Mouse (Mus musculus) large intestine, adult 2 months (tissue): ENCODE measurements around the gene Sfrp4. TPM values are rescaled to one million over a fixed set of nuclear protein-coding genes. Genes with fewer than 3 reads are reported as not detected.

Experiments
- DNase-seq: peaks from one replicate; pipeline ENCODE4 v3.0.0-alpha.2; 2012; ENCODE audit warnings: low read depth, low spot score
- WGBS: fragments of 180-500 bp; shearing (Covaris S2); methylation state at CpG from one replicate; pipeline ENCODE4 v1.1.7; 2018; 5-methylcytosine and 5-hydroxymethylcytosine counted together
- polyA plus RNA-seq: library from polyadenylated mRNA; depleted of rRNA; stranded (reverse); fragments of >200 nt; gene quantifications from 2 replicates; pipeline ENCODE4 v1.2.3, GENCODE M21; 2012; rRNA removed

The Sfrp4 gene
- polyA plus RNA-seq, 1 experiment = 0.52 TPM

DNA sequence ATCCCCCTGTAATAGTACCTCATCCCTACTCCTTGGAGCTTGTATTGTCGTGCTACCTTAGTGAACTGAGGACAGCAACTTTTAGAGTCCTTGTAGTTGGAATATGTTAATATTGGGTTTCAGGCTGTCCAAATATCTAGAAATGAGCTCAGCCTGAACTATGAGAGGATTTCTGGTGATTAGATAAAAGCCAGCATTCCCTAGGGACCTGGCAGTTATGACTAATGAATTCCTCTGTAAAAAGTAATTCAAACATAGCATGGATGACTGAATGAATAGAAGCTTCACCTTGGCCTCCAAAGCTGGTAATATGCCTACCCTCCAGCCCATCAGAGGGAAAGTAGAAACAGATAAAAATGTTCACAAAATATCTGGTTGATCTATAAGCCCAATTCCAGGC lies 3.6 kb downstream of the Sfrp4 start:
- DNase-seq = no peak
- WGBS = 76% methylated on average over 1 of the region's 1 CpGs

DNA sequence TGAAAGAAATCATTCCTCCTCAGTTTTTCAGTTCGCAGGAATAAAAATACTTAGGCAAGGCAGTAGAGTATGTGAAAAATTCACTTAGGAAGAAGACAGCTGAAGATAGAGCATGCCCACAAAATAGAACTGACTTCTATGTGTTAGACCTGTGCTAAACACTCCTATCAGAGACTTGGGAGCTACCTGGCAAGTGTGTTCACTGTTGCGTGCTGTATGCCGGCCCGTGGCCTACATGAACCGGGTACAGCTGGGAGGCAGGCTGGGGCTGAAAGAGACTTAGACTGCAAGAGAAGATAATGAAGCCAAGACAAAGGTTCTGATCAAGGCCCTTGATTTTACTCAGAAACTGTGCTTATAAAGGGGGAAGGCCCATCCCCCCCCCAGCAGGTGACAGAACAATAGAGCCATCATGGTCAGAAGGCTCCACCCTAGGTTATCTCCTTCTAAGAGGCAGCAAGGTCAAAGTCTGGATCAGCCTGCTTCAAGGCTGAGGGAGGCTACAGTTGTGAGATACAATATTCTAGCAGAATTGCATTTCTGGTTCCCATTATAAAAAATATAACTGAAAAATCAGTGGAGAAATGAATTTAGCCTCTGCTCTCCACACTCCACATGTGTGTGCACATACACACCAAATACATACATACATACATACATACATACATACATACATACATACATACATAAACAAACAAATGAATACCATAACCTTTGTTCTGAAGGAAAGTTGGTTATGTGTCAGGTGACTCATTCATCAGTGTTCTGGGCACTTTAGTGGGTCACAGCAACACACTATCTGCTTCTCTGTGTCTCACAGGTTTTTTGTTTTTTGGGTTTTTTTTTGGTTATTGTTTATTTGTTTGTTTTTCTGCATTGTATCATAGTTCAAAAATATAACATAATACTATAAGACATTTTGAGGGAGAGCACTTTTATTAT lies 8.1 kb downstream of the Sfrp4 start:
- no peak for DNase-seq
- 94% methylated on average over 5 of the region's 5 CpGs for WGBS

DNA sequence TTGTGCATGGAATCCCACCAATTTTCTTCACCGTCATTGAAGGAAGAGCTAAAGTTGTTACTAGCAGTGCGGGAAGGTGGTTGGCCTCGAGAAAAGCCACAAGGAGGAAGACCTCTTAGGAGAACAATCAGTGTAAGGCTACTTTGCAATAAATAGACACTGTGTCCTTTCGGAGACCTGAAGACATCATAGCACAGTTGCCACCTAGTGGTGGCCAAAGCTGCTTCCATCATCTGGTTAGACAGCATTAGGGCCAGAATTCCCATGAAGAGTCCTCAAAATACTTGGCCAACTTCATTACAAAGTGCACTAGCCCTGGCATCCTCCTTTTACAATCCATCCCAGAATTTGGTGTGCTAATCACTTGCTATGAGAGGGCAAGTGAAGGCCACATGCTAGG lies 13.2 kb downstream of the Sfrp4 start:
- WGBS = 64% methylated on average over 4 of the region's 4 CpGs

DNA sequence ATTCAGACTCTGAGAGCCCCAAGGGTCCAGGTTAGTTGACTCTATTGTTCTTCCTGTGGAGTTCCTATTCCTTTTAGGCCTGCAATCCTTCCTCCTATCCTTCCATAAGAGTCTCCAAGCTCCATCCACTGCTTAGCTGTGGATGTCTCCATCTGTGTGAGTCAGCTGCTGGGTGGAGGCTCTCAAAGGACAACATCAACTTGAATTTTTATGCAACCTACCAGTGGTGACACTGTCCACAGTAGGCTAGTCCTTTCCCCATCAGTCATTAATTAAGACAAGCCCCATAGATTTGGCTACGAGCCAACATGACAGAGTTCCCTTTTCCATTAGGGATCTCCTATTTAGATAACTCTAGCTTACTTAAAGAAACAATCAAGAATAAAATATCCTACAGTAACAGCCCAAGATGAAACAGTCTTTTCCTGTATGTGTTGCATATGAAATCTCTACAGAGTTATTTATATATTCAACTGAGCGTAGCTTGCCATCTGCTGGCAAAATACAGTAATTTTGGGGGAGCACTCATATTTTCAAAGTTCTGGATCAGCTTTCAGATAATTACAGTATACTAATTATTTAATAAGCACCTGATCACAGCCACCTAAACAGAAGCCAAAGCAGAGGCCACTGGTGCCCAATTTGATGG lies 17.4 kb downstream of the Sfrp4 start:
- WGBS = 74% methylated on average over 2 of the region's 2 CpGs
- no peak for DNase-seq

More for the DNA sequence above, 13.2 kb downstream of the Sfrp4 start:
- DNase-seq = no peak

DNA sequence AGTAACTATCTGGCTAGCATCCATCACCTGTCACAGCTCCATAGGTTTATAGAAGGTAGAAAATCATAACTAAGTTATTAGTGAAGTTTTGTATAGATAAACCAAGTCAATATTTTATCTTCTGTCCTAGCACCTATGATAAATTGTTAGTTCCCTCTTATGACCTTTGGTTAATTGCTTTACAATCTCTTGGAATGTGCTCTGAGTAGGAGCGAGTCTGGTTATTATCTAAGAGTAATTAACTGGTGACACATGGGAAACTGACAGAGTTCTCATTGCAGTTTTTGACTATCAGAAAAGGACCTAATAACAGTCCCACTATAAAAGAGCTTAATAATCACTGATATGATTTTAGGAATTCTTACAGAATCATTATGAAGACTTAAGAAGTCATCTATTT lies 20.6 kb downstream of the Sfrp4 start:
- DNase-seq = no peak
- 8% methylated on average over 1 of the region's 1 CpGs for WGBS

DNA sequence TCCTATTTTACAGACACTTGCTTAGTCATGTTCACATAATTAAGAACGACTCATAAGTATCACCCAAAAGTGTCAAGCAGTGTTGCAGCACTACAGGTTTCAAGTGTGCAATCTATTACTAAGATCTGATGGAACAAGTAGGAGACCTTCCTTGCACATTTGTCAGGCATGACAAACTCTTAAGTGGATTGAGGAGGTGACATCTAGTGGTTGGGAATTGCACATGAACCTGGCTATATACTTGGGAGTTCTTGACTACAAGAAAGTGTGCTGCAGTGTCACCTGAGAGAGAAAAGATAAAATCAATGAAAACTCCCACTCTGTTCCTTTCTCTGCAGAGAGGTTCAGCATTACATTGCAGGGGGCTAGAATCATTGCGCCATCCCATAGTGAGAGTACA lies 21.3 kb downstream of the Sfrp4 start:
- DNase-seq = no peak
- 59% methylated on average over 2 of the region's 2 CpGs for WGBS

DNA sequence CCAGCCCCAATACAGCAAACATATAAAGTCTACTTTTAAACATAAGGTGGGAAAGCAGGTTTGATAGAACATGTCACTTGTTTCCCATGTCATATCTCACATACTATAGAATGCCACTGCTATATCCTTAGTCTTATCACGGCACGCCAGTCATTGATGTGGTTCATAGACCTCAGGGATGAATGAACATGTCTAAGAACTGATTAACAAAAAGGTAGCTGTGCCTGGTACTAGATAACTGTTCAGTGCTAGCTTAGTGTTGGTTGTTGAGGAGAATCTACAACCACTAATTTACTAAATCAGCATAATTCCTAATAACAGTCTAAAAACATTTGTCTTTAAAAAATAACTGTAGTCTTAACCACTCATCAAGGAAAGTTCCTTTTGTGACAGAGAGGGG lies 26.9 kb downstream of the Sfrp4 start:
- no peak for DNase-seq
- WGBS = 93% methylated on average over 2 of the region's 2 CpGs

DNA sequence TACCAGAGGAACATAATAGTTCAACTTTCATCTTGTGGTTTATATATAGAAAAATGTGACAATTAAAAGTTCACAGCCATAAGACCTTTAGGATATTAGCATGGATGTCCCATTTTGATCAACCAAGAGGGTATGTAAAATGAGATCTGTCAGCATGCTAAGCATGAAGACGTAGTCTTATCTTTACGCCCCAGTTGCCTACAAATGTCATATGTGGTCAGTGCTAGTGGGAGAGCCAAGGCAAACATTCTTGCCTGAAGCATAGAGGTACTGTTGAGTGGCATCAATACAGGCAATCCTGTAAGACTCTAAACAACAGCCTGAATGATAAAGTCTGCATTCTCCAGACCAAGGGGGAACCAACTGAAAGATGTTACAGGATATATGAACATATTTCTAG lies 29.5 kb downstream of the Sfrp4 start:
- no peak for DNase-seq
- WGBS = 81% methylated on average over 2 of the region's 2 CpGs

DNA sequence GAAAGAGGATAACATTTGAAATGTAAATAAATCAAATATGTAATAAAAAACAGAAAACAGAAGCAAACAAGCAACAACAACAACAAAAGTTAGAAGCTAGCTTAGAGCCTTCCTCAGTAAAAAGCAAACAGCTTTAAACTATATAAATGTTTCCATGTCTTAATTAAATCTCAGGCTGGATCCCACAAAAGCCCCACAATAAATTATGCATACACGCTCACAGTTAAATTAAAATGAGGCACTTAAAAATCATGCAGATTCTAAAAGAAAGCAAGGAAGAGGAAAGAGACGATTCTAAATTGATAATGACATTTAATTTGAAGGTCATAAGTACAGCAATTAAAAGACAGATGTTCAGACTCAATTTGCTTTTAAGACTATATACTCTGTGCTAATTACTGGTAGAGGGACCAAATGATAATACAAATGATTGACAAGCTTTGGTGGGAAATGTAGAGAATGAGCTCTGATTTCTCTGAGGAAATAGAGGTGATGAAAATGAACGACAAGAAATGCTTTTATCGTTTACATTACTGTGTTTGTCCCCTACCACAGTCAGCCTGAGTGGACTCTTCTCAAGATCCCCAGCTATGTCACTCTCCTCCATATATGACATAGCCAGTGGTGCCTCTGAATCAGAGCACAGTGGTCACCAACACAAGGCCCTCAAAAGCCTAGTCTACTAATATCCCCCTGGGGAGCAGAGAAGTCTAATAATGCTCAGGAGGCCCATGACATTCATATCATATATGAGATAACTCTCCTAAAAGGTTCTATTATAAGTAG lies 45.6 kb downstream of the Sfrp4 start:
- no peak for DNase-seq
- WGBS = 77% methylated on average over 4 of the region's 4 CpGs

DNA sequence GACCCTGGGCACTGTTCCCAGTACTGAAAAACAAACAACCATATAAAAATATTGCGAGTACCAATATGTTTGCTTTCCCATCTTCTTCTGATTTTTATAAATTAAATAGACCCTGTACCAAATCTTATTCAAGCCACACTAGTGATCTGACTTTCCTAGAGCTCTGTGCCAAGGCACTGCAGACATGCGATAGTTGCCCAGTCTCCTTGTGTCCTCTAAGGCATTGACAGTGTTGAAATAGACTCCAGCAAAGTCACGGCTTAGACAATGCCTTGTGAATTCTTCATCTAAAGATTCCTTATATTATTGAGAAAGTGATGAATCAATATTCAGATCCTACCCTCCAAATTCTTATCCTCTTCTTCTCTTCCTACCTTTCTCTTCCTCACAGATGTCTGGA lies 51.1 kb downstream of the Sfrp4 start:
- WGBS = 65% methylated on average over 3 of the region's 3 CpGs

DNA sequence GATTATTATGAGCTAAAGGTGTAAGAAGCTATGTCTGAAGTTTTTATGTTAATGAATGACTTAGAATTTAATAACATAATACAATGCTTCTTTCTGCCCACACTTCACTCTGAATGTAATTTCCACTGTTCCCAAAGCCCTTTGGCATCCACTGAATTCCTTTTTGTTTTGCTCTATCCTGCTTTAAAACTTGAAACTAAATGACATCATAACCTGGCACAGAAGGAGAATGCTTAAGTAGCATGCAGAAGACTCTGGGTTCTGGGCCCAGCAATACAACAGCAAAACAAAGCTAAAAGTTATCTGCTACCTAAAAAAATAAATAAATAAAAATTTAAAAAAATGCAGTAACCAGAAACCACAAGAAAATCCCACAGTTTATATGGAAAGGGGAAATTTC lies 51.7 kb downstream of the Sfrp4 start:
- DNase-seq = no peak

More for the DNA sequence above, 51.1 kb downstream of the Sfrp4 start:
- DNase-seq = no peak

Other genes starting within 250 kb of the Sfrp4 start
- gene Stard3nl, start 227.3 kb upstream of the Sfrp4 start, polyA plus RNA-seq = 29.7 and 37.7 TPM in 2 replicates
- gene Epdr1, start 3.2 kb upstream of the Sfrp4 start, polyA plus RNA-seq = 3.5 and 4.2 TPM in 2 replicates
- not detected in 2 replicates for gene Nme8, start 74.7 kb downstream of the Sfrp4 start, polyA plus RNA-seq
- gene Gpr141, start 201.2 kb downstream of the Sfrp4 start, polyA plus RNA-seq = 0.10 and 0.62 TPM in 2 replicates